Mouse (Mus musculus): Measurements from ENCODE around the gene Tm7sf2. TPM values are rescaled to one million over a fixed set of nuclear protein-coding genes. Genes with fewer than 3 reads are reported as not detected.
"Not testable (repeated sequence)": the region's sequence is repeated elsewhere in the genome, so short reads cannot be mapped to it uniquely, and the experiment has no call there.

Gene Tm7sf2
- polyA plus RNA-seq, 1 experiment from 2014 or later: 19.0 TPM

DNA sequence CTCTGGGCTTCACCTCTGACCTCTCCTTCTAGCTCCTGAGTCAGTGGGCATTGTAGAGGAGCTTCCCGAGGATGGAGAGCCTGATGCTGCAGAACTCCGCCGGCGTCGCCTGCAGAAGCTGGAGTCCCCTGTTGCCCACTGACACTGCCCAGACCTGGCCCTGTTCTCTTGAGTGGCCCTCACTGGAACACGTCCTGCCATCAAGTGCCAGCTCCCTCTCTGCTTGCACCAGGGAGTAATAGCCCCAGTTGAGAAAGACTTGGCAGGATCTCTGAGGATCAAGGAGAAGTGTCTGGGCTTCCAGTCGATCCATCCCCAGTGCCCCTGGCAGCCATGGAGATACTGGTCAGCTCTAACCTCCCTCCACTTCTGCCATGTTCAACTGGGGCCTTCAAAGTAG, 15.7 kb downstream of the Tm7sf2 start:
- H3K9ac ChIP-seq: no peak overlapping the region
- ATAC-seq (ENCODE audit: insufficient number of reproducible peaks, low FRiP score, low TSS enrichment, low read depth): no peak
- 89% methylated on average over 7 of the region's 7 CpGs for WGBS
- no peak overlapping the region for H3K4me2 ChIP-seq
- H3K36me3 ChIP-seq: peaks cover 80% of the 10 kb centered on the region
- no peaks in the 10 kb centered on the region for H3K27me3 ChIP-seq
- H3K4me3 ChIP-seq: no peak overlapping the region
- H3K27ac ChIP-seq: no peak overlapping the region
- no peaks in the 10 kb centered on the region for H3K9me3 ChIP-seq
- H3K4me1 ChIP-seq: peaks cover 28% of the 10 kb centered on the region

DNA sequence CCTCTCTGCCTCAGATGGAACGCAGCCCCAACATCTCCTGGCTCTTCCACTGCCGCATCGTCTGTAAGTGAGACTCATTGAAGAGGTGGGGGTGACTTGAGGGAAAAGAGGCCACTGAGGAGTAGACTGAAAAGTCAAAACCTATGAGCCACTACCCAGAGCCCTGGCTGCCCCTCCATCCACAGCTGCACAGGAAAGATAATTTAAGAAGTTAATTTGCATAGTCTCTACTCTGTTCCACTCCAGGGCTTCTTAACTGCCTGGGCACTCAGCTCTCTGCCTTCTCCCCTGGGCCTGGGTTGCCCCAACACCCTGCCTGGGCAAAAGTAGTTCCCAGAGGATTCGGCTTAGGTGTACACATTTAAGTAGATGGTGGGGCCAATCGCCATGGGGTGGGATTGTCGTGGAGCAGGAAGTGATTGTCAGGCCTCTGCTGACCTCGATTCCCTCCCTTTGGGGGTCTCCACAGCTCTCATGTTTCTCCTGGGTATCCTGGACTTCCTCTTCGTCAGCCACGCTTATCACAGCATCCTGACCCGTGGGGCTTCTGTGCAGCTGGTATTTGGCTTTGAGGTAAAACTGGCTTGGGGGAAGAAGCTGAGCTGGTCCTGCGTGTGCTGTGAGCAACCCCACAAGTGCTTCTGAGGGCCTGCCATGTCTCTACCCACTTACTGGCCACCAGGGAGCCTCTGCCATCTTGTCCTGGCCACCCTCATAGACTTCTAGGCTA, 19.3 kb downstream of the Tm7sf2 start:
- 84% methylated on average over 11 of the region's 11 CpGs for WGBS
- no peak for ATAC-seq (ENCODE audit: insufficient number of reproducible peaks, low FRiP score, low TSS enrichment, low read depth)

DNA sequence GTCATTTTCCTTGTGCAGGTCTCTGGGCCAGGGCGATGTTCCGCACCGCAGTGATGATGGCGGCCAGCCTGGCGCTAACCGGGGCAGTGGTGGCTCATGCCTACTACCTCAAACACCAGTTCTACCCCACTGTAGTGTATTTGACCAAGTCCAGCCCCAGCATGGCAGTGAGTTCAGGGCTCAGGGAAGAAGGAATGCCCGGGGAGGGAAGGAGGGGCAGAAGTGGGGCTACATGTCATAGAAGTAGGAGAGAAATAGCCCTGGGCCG, 20.3 kb downstream of the Tm7sf2 start:
- ATAC-seq (ENCODE audit: insufficient number of reproducible peaks, low FRiP score, low TSS enrichment, low read depth): no peak
- Histone ChIP-seq H3K4me2 (peak overlapping the region; percentile 81), H3K4me1 (peaks cover 23% of the 10 kb centered on the region), H3K27me3 (no peaks in the 10 kb centered on the region), H3K9ac (peak overlapping the region; percentile 82), H3K36me3 (peaks cover 52% of the 10 kb centered on the region), H3K4me3 (peak overlapping the region; percentile 97), H3K9me3 (no peaks in the 10 kb centered on the region), H3K27ac (peak overlapping the region; percentile 99; the same call in 1 of the 2 replicates)
- WGBS: 86% methylated on average over 8 of the region's 8 CpGs

More for the DNA sequence above, 19.3 kb downstream of the Tm7sf2 start:
- Histone ChIP-seq H3K4me1 (peaks cover 26% of the 10 kb centered on the region), H3K9me3 (no peaks in the 10 kb centered on the region), H3K36me3 (peaks cover 62% of the 10 kb centered on the region), H3K4me2 (no peak overlapping the region), H3K27me3 (no peaks in the 10 kb centered on the region), H3K27ac (no peak overlapping the region), H3K9ac (0 out of 2 replicates have a peak overlapping the region, but pooled peaks have one; percentile 82), H3K4me3 (no peak overlapping the region)

DNA sequence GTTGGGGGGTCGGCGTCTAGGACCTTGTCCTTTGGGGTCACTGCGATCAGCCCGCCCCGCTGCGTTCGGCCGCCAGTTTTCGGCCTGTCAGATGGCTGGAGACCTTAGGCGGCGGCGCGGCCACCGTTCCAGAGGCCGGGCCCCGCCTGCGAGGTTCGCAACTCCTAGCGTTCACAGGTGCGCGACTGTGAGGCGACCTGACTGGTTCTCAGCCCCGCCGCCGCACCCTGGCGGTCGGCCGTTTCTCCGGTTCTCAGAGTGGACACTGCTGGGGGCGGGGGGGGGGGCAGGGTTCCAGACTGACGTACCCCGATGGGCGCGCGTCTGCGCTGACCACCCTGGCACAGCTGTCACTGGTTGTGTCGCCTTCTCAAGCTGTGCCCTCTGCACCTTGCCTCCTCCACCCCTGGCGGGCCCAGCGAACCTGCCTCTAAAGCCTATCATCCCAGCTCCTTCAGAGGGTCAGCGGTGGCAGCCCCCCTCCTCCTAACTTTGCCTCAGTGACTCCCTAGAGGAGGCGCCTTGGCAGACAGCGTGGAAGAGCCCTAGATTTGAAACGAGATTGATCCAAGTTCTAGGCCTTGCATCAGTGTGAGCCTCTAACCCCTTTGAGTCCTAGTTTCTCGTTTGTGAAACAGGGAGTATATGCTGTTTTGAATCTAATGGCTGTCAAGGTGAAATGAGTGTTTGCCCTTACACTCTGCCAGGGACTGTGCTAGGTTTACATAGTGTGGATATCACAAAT, 20.8 kb downstream of the Tm7sf2 start:
- Histone ChIP-seq H3K9ac (peak overlapping the region; percentile 82), H3K9me3 (no peaks in the 10 kb centered on the region), H3K36me3 (peaks cover 47% of the 10 kb centered on the region), H3K27me3 (no peaks in the 10 kb centered on the region), H3K4me1 (peaks cover 23% of the 10 kb centered on the region), H3K4me3 (peak overlapping the region; percentile 97), H3K27ac (peak overlapping the region; percentile 99), H3K4me2 (peak overlapping the region; percentile 81)
- no peak for ATAC-seq (ENCODE audit: insufficient number of reproducible peaks, low FRiP score, low TSS enrichment, low read depth)
- WGBS: 1% methylated on average over 43 of the region's 44 CpGs

DNA sequence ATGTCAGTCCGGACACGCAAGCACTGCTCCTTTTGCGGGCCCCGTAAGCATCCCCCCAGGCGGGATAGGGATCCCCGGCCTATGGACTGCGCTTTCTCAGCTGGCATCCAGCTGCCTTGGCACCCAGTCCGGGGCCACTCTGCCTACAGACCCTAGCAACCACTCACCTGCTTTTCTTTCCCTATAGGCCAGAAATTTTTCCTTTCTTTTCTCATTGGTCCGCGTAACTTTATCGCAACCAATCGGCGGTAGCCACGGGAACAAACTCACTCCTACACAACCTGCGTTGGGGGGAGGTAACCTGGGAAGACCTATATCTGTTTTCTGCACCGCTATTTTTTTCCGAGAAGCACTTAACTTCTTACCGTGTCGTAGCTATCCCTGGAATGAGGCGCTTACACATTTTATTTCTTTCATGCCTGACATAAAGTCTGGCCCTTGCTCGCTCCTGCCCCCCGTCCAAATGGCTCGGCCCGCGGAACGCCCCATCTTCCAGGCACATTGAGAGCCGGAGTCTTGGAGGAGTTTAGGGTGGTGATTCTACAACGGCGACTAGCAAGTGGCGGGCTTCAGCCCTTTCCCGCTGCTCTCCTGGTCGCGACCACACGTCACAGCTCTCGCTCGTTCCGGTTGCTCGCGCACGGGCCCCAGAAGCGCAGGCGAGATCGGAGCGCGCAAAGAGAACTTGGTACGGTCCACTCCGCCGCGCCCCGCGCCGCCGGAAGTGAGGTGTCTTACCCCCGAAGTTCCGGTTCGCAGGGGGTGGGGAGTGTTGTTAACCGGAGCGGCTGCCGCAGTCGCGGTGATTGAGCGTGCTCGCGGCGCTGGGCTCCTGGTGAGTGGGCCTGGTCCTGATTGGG, 21.6 kb downstream of the Tm7sf2 start, which contains the start of gene Syvn1:
Gene Syvn1, plus strand, starts transcription at position 283 of the 860 bp plus-strand sequence.
- under 1% methylated on average over 65 of the region's 65 CpGs for WGBS
- peak within 1 kb of the TSS; percentile 97 for H3K4me3 ChIP-seq

DNA sequence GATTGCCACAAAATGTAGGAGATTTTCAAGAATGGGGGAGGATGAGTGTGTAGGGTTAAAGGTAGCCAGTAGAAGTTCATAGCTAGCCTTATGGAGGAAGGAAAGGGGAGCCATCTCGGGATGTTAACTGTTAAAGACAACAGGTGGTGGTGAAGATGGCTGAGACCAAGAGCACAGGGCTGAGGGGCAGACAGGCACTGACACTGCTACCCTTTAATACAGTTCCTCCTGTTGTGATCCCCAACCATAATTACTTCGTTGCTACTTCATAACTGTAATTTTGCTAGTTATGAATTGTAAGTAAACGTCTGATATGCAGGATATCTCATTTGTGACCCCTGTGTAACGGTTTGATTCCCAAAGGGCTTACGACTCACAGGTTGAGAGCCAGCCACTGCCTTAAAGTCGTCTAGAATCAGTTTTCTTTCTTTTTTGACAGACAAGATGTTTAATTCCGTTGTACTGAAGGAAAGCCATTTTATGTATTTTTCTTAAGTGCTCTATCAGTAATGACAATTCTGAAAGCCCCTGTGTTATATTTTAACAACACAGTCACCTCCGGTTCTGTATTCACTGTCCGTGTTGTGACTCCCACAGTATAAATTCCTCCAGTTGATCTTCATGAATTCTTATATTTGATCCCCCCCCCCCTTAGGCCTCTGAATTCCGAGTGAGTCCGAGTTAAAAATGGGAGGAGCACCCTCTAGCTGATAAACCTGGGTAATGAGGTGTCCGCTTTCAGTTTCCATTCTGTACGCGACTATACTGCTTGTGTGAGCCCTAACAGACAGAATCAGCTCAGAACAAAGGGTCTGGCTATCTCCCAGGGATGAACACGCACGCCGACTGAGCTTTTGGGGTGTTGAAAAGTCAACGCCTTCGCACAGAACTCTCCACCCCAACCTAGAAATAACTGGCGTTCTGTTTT, 22.5 kb downstream of the Tm7sf2 start:
- Histone ChIP-seq H3K27ac (peak overlapping the region; percentile 99), H3K9ac (peak overlapping the region; percentile 82), H3K27me3 (no peaks in the 10 kb centered on the region), H3K9me3 (no peaks in the 10 kb centered on the region), H3K4me2 (peak overlapping the region; percentile 81), H3K36me3 (peaks cover 30% of the 10 kb centered on the region), H3K4me3 (peak overlapping the region; percentile 97), H3K4me1 (peaks cover 23% of the 10 kb centered on the region)
- WGBS: 15% methylated on average over 20 of the region's 20 CpGs
- no peak for ATAC-seq (ENCODE audit: insufficient number of reproducible peaks, low FRiP score, low TSS enrichment, low read depth)

More for the DNA sequence above, 21.6 kb downstream of the Tm7sf2 start, which contains the start of gene Syvn1:
- H3K27ac ChIP-seq: peak within 1 kb of the TSS; percentile 99
- peaks cover 23% of the 10 kb centered on the region for H3K4me1 ChIP-seq
- H3K9me3 ChIP-seq: no peaks in the 10 kb centered on the region
- H3K4me2 ChIP-seq: peak within 1 kb of the TSS; percentile 81
- peak; percentile 90 for ATAC-seq (ENCODE audit: insufficient number of reproducible peaks, low FRiP score, low TSS enrichment, low read depth)
- H3K9ac ChIP-seq: peak within 1 kb of the TSS; percentile 82
- peaks cover 39% of the 10 kb centered on the region for H3K36me3 ChIP-seq
- H3K27me3 ChIP-seq: no peaks in the 10 kb centered on the region

DNA sequence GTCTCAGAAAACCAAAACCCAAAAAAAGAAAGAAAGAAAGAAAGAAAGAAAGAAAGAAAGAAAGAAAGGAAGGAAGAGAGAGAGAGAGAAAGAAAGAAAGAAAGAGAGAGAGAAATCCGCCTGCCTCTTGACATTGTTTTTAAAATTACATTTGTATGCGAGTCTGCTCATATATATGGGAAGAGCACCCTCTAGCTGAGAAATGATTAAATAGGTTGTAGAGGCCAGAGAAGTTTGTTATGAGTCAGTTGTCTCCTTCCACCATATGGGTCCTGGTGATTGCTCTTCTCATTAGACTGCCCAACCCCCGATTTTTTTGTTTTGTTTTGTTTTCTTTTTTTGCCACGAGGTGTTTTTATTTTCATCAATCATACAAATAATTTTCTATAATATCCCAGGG, 24.1 kb downstream of the Tm7sf2 start:
- not testable (repeated sequence) for H3K9ac ChIP-seq; H3K9me3 ChIP-seq; H3K4me2 ChIP-seq; H3K27ac ChIP-seq; H3K27me3 ChIP-seq; ATAC-seq (ENCODE audit: insufficient number of reproducible peaks, low FRiP score, low TSS enrichment, low read depth); H3K4me3 ChIP-seq
- WGBS: 49% methylated on average over 4 of the region's 4 CpGs
- Histone ChIP-seq H3K4me1 (peaks cover 23% of the 10 kb centered on the region), H3K36me3 (peaks cover 14% of the 10 kb centered on the region)

DNA sequence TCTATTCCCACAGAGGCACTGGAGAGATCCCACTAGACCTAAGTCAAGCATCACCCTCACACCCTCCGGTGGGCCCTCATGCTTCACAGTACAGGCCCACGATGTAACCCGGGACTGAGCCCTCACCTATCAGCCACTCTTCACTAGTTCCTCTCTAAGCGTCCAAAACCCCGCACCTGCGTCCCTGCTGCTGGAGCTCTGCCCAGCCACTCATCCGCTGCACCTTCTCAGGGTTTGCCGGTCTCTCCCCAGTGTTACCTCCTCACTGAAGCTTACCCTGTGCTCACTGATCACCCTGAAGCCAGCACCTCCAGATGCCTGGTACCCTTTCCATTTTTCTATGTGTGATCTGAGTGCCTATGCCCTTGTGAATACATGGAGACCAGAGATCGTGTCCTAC, 25.9 kb downstream of the Tm7sf2 start:
- Histone ChIP-seq H3K4me3 (no peak overlapping the region), H3K9ac (no peak overlapping the region), H3K9me3 (no peaks in the 10 kb centered on the region), H3K4me1 (peaks cover 6% of the 10 kb centered on the region), H3K36me3 (no peaks in the 10 kb centered on the region), H3K4me2 (no peak overlapping the region), H3K27ac (no peak overlapping the region; the same call in 1 of the 2 replicates), H3K27me3 (no peaks in the 10 kb centered on the region)
- 79% methylated on average over 9 of the region's 9 CpGs for WGBS
- no peak for ATAC-seq (ENCODE audit: insufficient number of reproducible peaks, low FRiP score, low TSS enrichment, low read depth)

DNA sequence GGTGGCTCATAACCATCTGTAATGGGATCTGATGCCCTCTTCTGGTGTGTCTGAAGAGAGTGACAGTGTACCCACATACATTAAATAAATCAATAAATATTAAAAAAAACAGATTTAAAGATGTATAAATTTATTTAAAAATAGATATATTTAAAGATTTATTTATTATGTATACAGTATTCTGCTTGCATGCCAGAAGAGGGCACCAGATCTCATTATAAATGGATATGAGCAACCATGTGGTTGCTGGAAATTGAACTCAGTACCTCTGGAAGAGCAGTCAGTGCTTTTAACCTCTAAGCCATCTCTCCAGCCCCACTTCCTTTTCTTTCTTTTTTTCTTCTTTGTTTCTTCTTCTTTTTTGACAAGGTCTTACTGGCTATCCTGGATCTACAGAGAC, 28.2 kb downstream of the Tm7sf2 start:
- peaks cover under 1% of the 10 kb centered on the region; the same call in 1 of the 2 replicates for H3K4me1 ChIP-seq
- H3K27ac ChIP-seq: no peak overlapping the region
- no peaks in the 10 kb centered on the region for H3K27me3 ChIP-seq
- ATAC-seq (ENCODE audit: insufficient number of reproducible peaks, low FRiP score, low TSS enrichment, low read depth): no peak
- no peaks in the 10 kb centered on the region for H3K36me3 ChIP-seq
- H3K4me3 ChIP-seq: no peak overlapping the region
- H3K9ac ChIP-seq: no peak overlapping the region
- no peak overlapping the region for H3K4me2 ChIP-seq
- H3K9me3 ChIP-seq: no peaks in the 10 kb centered on the region

DNA sequence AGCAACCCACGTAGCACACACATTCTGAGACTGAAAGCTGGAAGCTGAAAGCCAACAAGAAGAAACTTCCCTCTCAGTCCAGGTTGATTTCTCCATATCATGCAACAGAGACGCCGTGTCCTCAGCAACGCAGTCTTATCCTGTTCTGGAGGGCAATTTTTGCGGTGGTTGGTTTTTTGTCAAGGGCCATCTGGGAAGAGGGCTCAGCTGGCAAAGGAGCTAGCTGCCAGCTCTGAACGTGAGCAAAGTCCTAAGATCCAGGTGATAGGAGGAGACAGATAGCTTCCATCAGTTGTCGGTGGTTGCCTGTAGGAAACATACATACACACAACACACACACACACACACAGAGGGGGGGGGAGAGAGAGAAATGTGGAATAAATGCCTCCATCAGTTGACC, 29.8 kb downstream of the Tm7sf2 start:
- no peak overlapping the region for H3K4me2 ChIP-seq
- H3K9ac ChIP-seq: no peak overlapping the region
- H3K4me1 ChIP-seq: no peaks in the 10 kb centered on the region
- H3K4me3 ChIP-seq: no peak overlapping the region
- H3K27ac ChIP-seq: no peak overlapping the region
- H3K27me3 ChIP-seq: no peaks in the 10 kb centered on the region
- H3K36me3 ChIP-seq: no peaks in the 10 kb centered on the region
- no peaks in the 10 kb centered on the region for H3K9me3 ChIP-seq
- no peak for ATAC-seq (ENCODE audit: insufficient number of reproducible peaks, low FRiP score, low TSS enrichment, low read depth)
- 74% methylated on average over 7 of the region's 7 CpGs for WGBS

DNA sequence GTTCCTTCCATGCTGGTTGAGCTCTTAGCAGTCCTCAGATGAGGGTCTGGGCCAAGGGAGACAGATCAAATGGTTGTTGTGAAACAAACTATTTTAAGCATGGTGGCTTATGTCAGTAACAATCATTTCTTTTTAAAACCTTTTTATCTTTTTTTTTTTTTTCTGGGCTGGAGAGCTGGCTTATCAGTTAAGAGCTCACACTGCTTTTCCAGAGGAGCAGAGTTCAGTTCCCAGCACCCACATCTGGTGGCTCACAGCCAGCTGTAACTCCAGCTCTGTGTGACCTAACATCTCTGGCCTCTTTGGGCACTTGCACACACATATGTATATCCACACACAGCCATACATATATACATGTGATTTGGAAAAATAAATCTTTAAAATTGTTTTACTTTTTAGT, 30.5 kb downstream of the Tm7sf2 start:
- H3K27me3 ChIP-seq: no peaks in the 10 kb centered on the region
- no peaks in the 10 kb centered on the region for H3K9me3 ChIP-seq
- no peaks in the 10 kb centered on the region for H3K4me1 ChIP-seq
- no peak for ATAC-seq (ENCODE audit: insufficient number of reproducible peaks, low FRiP score, low TSS enrichment, low read depth)
- H3K4me3 ChIP-seq: no peak overlapping the region
- H3K27ac ChIP-seq: no peak overlapping the region
- H3K4me2 ChIP-seq: no peak overlapping the region
- H3K36me3 ChIP-seq: no peaks in the 10 kb centered on the region
- no peak overlapping the region for H3K9ac ChIP-seq

Data from limb, embryonic 15.5 days (tissue).